Mouse (Mus musculus) liver, embryonic 16.5 days (tissue): ENCODE data around the gene Vipr1. TPM values are rescaled to one million over a fixed set of nuclear protein-coding genes. Genes with fewer than 3 reads are reported as not detected.
A peak's percentile ranks its signal among the peaks of the same experiment; 100 is the strongest.

Source experiments
- ATAC-seq: fragments of 200-750 bp; cut with Nextera tagmentation; 2 replicates; pipeline ENCODE4 v1.8.0; 2017; ENCODE audit warnings: low read depth, mild to moderate bottlenecking, moderate number of reproducible peaks, moderate library complexity
- H3K27ac ChIP-seq: fragments of 300-500 bp; sonication (generic); 2 replicates; pipeline ENCODE4 v1.5.1; 2014; ENCODE audit warnings: mild to moderate bottlenecking, low read length
- H3K27me3 ChIP-seq: fragments of 300-500 bp; sonication (generic); 2 replicates; pipeline ENCODE4 v1.6.1; 2014; ENCODE audit warnings: low read depth, low read length, mixed read lengths; ENCODE audit not compliant: control insufficient read depth, insufficient read depth
- H3K36me3 ChIP-seq: fragments of 300-500 bp; sonication (generic); 2 replicates; pipeline ENCODE4 v1.6.1; 2014; ENCODE audit warnings: mild to moderate bottlenecking; ENCODE audit not compliant: control insufficient read depth, insufficient read depth
- H3K4me1 ChIP-seq: fragments of 300-500 bp; sonication (generic); 2 replicates; pipeline ENCODE4 v1.6.1; 2014; ENCODE audit warnings: low read depth, low read length, mixed read lengths; ENCODE audit not compliant: control insufficient read depth
- H3K4me2 ChIP-seq: fragments of 300-500 bp; sonication (generic); 2 replicates; pipeline ENCODE4 v1.6.1; 2014; ENCODE audit warnings: low read depth, low read length, mixed read lengths
- H3K4me3 ChIP-seq: fragments of 300-500 bp; sonication (generic); 2 replicates; pipeline ENCODE4 v1.5.1; 2014; ENCODE audit warnings: low read depth, mild to moderate bottlenecking, low read length
- H3K9ac ChIP-seq: fragments of 300-500 bp; sonication (generic); 2 replicates; pipeline ENCODE4 v1.6.1; 2014; ENCODE audit warnings: low read depth, low read length
- H3K9me3 ChIP-seq: fragments of 300-500 bp; sonication (generic); replicated peaks from 2 replicates; pipeline ENCODE4 v1.6.1; 2016; ENCODE audit warnings: low read length; ENCODE audit not compliant: control insufficient read depth
- WGBS: fragments of 180-500 bp; shearing (Covaris S2); extraction: QIAGEN DNeasy Blood & Tissue Kit; methylation state at CpG from one replicate; pipeline ENCODE4 v1.1.7; 2014; ENCODE audit not compliant: insufficient replicate concordance; 5-methylcytosine and 5-hydroxymethylcytosine counted together
- polyA plus RNA-seq: library from polyadenylated mRNA; unstranded; fragments of >200 nt; fragmentation: Nextera tagmentation; extraction: Ambion mirVana; gene quantifications from 2 replicates; pipeline ENCODE4 v1.2.1, GENCODE M21; 2015

Vipr1 gene
- polyA plus RNA-seq, 1 experiment from 2014 or later, result 0.58 TPM

- Histone ChIP-seq H3K9me3 (no peaks in the 10 kb centered on the region), H3K36me3 (no peaks in the 10 kb centered on the region), H3K27ac (no peak overlapping the region), H3K4me2 (no peak overlapping the region), H3K4me1 (peaks cover 5% of the 10 kb centered on the region), H3K4me3 (no peak overlapping the region), H3K27me3 (peaks cover 30% of the 10 kb centered on the region), H3K9ac (no peak overlapping the region)
- 51% methylated on average over 11 of the region's 11 CpGs for WGBS
- ATAC-seq, result no peak
Measured at GRCm38 (mm10) chr9:121667822-121668221, 25.3 kb downstream of the Vipr1 start.

GRCm38 (mm10) chr9:121669348-121669791 is 26.9 kb downstream of the Vipr1 start:
- under 1% methylated on average over 28 of the region's 28 CpGs for WGBS
- H3K36me3 ChIP-seq, result no peaks in the 10 kb centered on the region
- H3K27me3 ChIP-seq, result peaks cover 30% of the 10 kb centered on the region
- ATAC-seq, result 0 out of 2 replicates have a peak, but pooled peaks have one; percentile 25
- H3K9ac ChIP-seq, result no peak overlapping the region
- H3K4me3 ChIP-seq, result peak overlapping the region; percentile 29
- no peaks in the 10 kb centered on the region for H3K9me3 ChIP-seq
- peaks cover 5% of the 10 kb centered on the region for H3K4me1 ChIP-seq
- H3K4me2 ChIP-seq, result peak overlapping the region; percentile 51
- no peak overlapping the region for H3K27ac ChIP-seq

GRCm38 (mm10) chr9:121671300-121671699 is 28.8 kb downstream of the Vipr1 start:
- no peak overlapping the region for H3K9ac ChIP-seq
- ATAC-seq, result no peak
- peaks cover 5% of the 10 kb centered on the region for H3K4me1 ChIP-seq
- no peak overlapping the region for H3K4me3 ChIP-seq
- 14% methylated on average over 7 of the region's 7 CpGs for WGBS
- no peak overlapping the region for H3K4me2 ChIP-seq
- H3K27me3 ChIP-seq, result peaks cover 30% of the 10 kb centered on the region
- no peaks in the 10 kb centered on the region for H3K9me3 ChIP-seq
- no peak overlapping the region for H3K27ac ChIP-seq
- no peaks in the 10 kb centered on the region for H3K36me3 ChIP-seq

- Histone ChIP-seq H3K4me1 (peaks cover 7% of the 10 kb centered on the region), H3K4me2 (no peak overlapping the region), H3K9me3 (no peaks in the 10 kb centered on the region), H3K4me3 (no peak overlapping the region), H3K27me3 (peaks cover 27% of the 10 kb centered on the region), H3K9ac (no peak overlapping the region), H3K36me3 (no peaks in the 10 kb centered on the region), H3K27ac (no peak overlapping the region)
- WGBS, result 14% methylated on average over 5 of the region's 5 CpGs
- ATAC-seq, result no peak
Measured at GRCm38 (mm10) chr9:121672311-121672710, 29.8 kb downstream of the Vipr1 start.

- Histone ChIP-seq H3K4me3 (no peak overlapping the region), H3K9me3 (no peaks in the 10 kb centered on the region), H3K9ac (no peak overlapping the region), H3K27ac (no peak overlapping the region), H3K27me3 (peaks cover 19% of the 10 kb centered on the region), H3K4me1 (peaks cover 9% of the 10 kb centered on the region), H3K4me2 (no peak overlapping the region), H3K36me3 (no peaks in the 10 kb centered on the region)
- WGBS, result 71% methylated on average over 5 of the region's 5 CpGs
- no peak for ATAC-seq
Measured at GRCm38 (mm10) chr9:121673716-121674115, 31.2 kb downstream of the Vipr1 start.

GRCm38 (mm10) chr9:121675011-121675410 is 32.5 kb downstream of the Vipr1 start:
- H3K4me1 ChIP-seq, result peaks cover 9% of the 10 kb centered on the region
- H3K4me3 ChIP-seq, result no peak overlapping the region
- peaks cover 6% of the 10 kb centered on the region; the same call in 1 of the 2 replicates for H3K27me3 ChIP-seq
- no peak overlapping the region for H3K9ac ChIP-seq
- H3K36me3 ChIP-seq, result no peaks in the 10 kb centered on the region
- 0 out of 2 replicates have a peak, but pooled peaks have one; percentile 36 for ATAC-seq
- 0 out of 2 replicates have a peak overlapping the region, but pooled peaks have one; percentile 17 for H3K4me2 ChIP-seq
- no peaks in the 10 kb centered on the region for H3K9me3 ChIP-seq
- peak overlapping the region; percentile 50 for H3K27ac ChIP-seq
- 34% methylated on average over 9 of the region's 9 CpGs for WGBS

GRCm38 (mm10) chr9:121675556-121675955 is 33.0 kb downstream of the Vipr1 start:
- Histone ChIP-seq H3K4me2 (no peak overlapping the region), H3K9me3 (no peaks in the 10 kb centered on the region), H3K27ac (no peak overlapping the region), H3K4me1 (peaks cover 9% of the 10 kb centered on the region), H3K27me3 (peaks cover under 1% of the 10 kb centered on the region; the same call in 1 of the 2 replicates), H3K9ac (no peak overlapping the region), H3K36me3 (no peaks in the 10 kb centered on the region), H3K4me3 (no peak overlapping the region)
- no peak for ATAC-seq
- 59% methylated on average over 2 of the region's 2 CpGs for WGBS

GRCm38 (mm10) chr9:121677069-121677468 is 34.6 kb downstream of the Vipr1 start:
- peaks cover 6% of the 10 kb centered on the region for H3K4me1 ChIP-seq
- H3K4me3 ChIP-seq, result no peak overlapping the region
- H3K9me3 ChIP-seq, result no peaks in the 10 kb centered on the region
- no peak overlapping the region for H3K27ac ChIP-seq
- no peak overlapping the region for H3K4me2 ChIP-seq
- no peak for ATAC-seq
- no peak overlapping the region for H3K9ac ChIP-seq
- no peaks in the 10 kb centered on the region for H3K27me3 ChIP-seq
- no peaks in the 10 kb centered on the region for H3K36me3 ChIP-seq
- 10% methylated on average over 4 of the region's 4 CpGs for WGBS

GRCm38 (mm10) chr9:121677476-121677875 is 35.0 kb downstream of the Vipr1 start:
- H3K4me1 ChIP-seq, result peaks cover 4% of the 10 kb centered on the region
- H3K9ac ChIP-seq, result no peak overlapping the region
- H3K27me3 ChIP-seq, result no peaks in the 10 kb centered on the region
- H3K4me3 ChIP-seq, result no peak overlapping the region
- no peak for ATAC-seq
- no peaks in the 10 kb centered on the region for H3K9me3 ChIP-seq
- 17% methylated on average over 8 of the region's 8 CpGs for WGBS
- no peak overlapping the region for H3K4me2 ChIP-seq
- no peak overlapping the region for H3K27ac ChIP-seq
- H3K36me3 ChIP-seq, result no peaks in the 10 kb centered on the region
